Mouse (Mus musculus) T-helper 2 cell (primary cell): ENCODE measurements around the gene Pagr1a.

ENCODE experiments used
- in situ Hi-C: fragments of 300-600 bp; cut with MboI, MseI; formaldehyde crosslinking; loops from one replicate; pipeline ENCODE4 v1.15.1; 2025; ENCODE audit warnings: high pct_unique_total_duplicates

Pagr1a gene

GRCm38 (mm10) chr7:127008239-127009019, 8.7 kb downstream of the Pagr1a start:
- in situ Hi-C loops = loop anchor here (25.0 kb wide), 1 partner anchor 821 kb away; no protein-coding TSS in a partner anchor

GRCm38 (mm10) chr7:127007313-127008024, 9.7 kb downstream of the Pagr1a start:
- in situ Hi-C loops = loop anchor here (25.0 kb wide), 1 partner anchor 820 kb away; no protein-coding TSS in a partner anchor

- in situ Hi-C loops = loop anchor here (25.0 kb wide), 1 partner anchor 817 kb away; no protein-coding TSS in a partner anchor
Measured at GRCm38 (mm10) chr7:127004122-127004875, 12.9 kb downstream of the Pagr1a start.

- in situ Hi-C loops = loop anchor here (25.0 kb wide), 1 partner anchor 816 kb away; no protein-coding TSS in a partner anchor
Measured at GRCm38 (mm10) chr7:127003620-127004019, 13.5 kb downstream of the Pagr1a start.

GRCm38 (mm10) chr7:126999568-126999967, 17.6 kb downstream of the Pagr1a start:
- in situ Hi-C loops = loop anchor here (10.0 kb wide), 1 partner anchor 695 kb away; no protein-coding TSS in a partner anchor

GRCm38 (mm10) chr7:126996449-126996848, 20.7 kb downstream of the Pagr1a start:
- in situ Hi-C loops = loop anchor here (10.0 kb wide), 1 partner anchor 698 kb away; no protein-coding TSS in a partner anchor

- in situ Hi-C loops = no loop called here
Measured at GRCm38 (mm10) chr7:126988816-126989215, 28.3 kb downstream of the Pagr1a start.

- in situ Hi-C loops = no loop called here
Measured at GRCm38 (mm10) chr7:126986319-126986718, 30.8 kb downstream of the Pagr1a start.

GRCm38 (mm10) chr7:126984667-126985444, 32.3 kb downstream of the Pagr1a start:
- in situ Hi-C loops = no loop called here

GRCm38 (mm10) chr7:126983113-126983512, 34.0 kb downstream of the Pagr1a start:
- in situ Hi-C loops = no loop called here

- in situ Hi-C loops = no loop called here
Measured at GRCm38 (mm10) chr7:126982054-126982453, 35.1 kb downstream of the Pagr1a start.

- in situ Hi-C loops = no loop called here
Measured at GRCm38 (mm10) chr7:126981601-126982000, 35.6 kb downstream of the Pagr1a start.

- in situ Hi-C loops = no loop called here
Measured at GRCm38 (mm10) chr7:126978841-126979240, 38.3 kb downstream of the Pagr1a start.

- in situ Hi-C loops = no loop called here
Measured at GRCm38 (mm10) chr7:126976878-126977459, 40.2 kb downstream of the Pagr1a start.

- in situ Hi-C loops = no loop called here
Measured at GRCm38 (mm10) chr7:126975950-126976866, 40.9 kb downstream of the Pagr1a start, which contains the start of gene Cdiptos. Gene Cdiptos (minus strand): TSS chr7:126976098.

GRCm38 (mm10) chr7:126975893-126975949, 41.4 kb downstream of the Pagr1a start, which contains the start of gene Cdipt:
Gene Cdipt (plus strand): TSS chr7:126975914.
- in situ Hi-C loops = no loop called here

- in situ Hi-C loops = no loop called here
Measured at GRCm38 (mm10) chr7:126975493-126975892, 41.7 kb downstream of the Pagr1a start.

GRCm38 (mm10) chr7:126967361-126967760, 49.8 kb downstream of the Pagr1a start:
- in situ Hi-C loops = no loop called here

- in situ Hi-C loops = no loop called here
Measured at GRCm38 (mm10) chr7:126965568-126965967, 51.6 kb downstream of the Pagr1a start.
